Mouse (Mus musculus) A20 (cell line): Measurements from ENCODE around the gene Mag.
"Not testable (repeated sequence)": the region's sequence is repeated elsewhere in the genome, so short reads cannot be mapped to it uniquely, and the experiment has no call there.

Experiments used
- DNase-seq: peaks from one replicate; pipeline ENCODE4 v3.0.0-alpha.2; 2011; ENCODE audit warnings: low read depth, low spot score

Gene Mag

GRCm38 (mm10) chr7:30914732-30915131 is at the start of gene Mag:
Mag (minus strand) TSS chr7:30914873.
- no peak for DNase-seq

GRCm38 (mm10) chr7:30964366-30964765 is 49.7 kb upstream of the Mag start:
- no peak for DNase-seq

- DNase-seq = no peak
Measured at GRCm38 (mm10) chr7:30962862-30963261, 48.2 kb upstream of the Mag start.

- DNase-seq = no peak
Measured at GRCm38 (mm10) chr7:30959786-30960349, 45.2 kb upstream of the Mag start.

- DNase-seq = no peak
Measured at GRCm38 (mm10) chr7:30958866-30959487, 44.3 kb upstream of the Mag start.

GRCm38 (mm10) chr7:30958109-30958865 is 43.6 kb upstream of the Mag start:
- no peak for DNase-seq

GRCm38 (mm10) chr7:30957367-30957783 is 42.7 kb upstream of the Mag start:
- peak; percentile 95 for DNase-seq

- peak; percentile 79 for DNase-seq
Measured at GRCm38 (mm10) chr7:30956756-30957366, 42.2 kb upstream of the Mag start, which contains the start of gene Usf2. Usf2 (minus strand) TSS chr7:30956803.

GRCm38 (mm10) chr7:30956357-30956751 is 41.7 kb upstream of the Mag start:
- DNase-seq = no peak

- DNase-seq = peak; percentile 90
Measured at GRCm38 (mm10) chr7:30955584-30956356, 41.1 kb upstream of the Mag start.

GRCm38 (mm10) chr7:30954971-30955520 is 40.4 kb upstream of the Mag start:
- no peak for DNase-seq

GRCm38 (mm10) chr7:30954036-30954435 is 39.4 kb upstream of the Mag start:
- DNase-seq = no peak

- peak; percentile 42 for DNase-seq
Measured at GRCm38 (mm10) chr7:30953459-30953858, 38.8 kb upstream of the Mag start.

- no peak for DNase-seq
Measured at GRCm38 (mm10) chr7:30952441-30953265, 38.0 kb upstream of the Mag start.

- DNase-seq = not testable (repeated sequence)
Measured at GRCm38 (mm10) chr7:30949902-30950301, 35.2 kb upstream of the Mag start.

- no peak for DNase-seq
Measured at GRCm38 (mm10) chr7:30945876-30946275, 31.2 kb upstream of the Mag start.

GRCm38 (mm10) chr7:30945466-30945865 is 30.8 kb upstream of the Mag start:
- DNase-seq = not testable (repeated sequence)

- DNase-seq = not testable (repeated sequence)
Measured at GRCm38 (mm10) chr7:30944706-30945105, 30.0 kb upstream of the Mag start.

GRCm38 (mm10) chr7:30943909-30944635 is 29.4 kb upstream of the Mag start, which contains the start of gene Hamp:
Hamp (minus strand) TSS chr7:30944032.
- no peak for DNase-seq

- DNase-seq = not testable (repeated sequence)
Measured at GRCm38 (mm10) chr7:30942365-30942764, 27.7 kb upstream of the Mag start.
